In the genomic region with DNA sequence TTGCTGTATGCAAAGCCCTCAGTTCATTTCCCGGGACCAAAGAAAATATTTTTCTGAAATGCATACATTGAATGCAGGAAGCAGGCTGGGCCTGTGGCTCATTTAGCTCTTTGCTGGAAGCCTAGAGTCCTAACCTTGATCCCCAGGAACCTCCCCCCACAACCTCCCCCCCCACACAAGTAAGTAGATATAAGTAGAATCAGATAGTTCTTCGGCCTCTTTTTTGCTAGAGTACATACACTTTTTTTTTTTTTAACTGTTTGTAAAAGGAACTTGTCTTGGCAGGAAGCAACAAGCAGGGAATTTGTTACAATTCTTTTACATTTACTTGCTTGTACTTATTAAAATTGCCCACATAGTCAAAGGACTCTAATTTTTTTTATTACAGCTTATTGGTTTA, we compare ENCODE assay signal across 11 mouse cellular contexts. TPM values are rescaled to one million over a fixed set of nuclear protein-coding genes. Genes with fewer than 3 reads are reported as not detected.
A peak's percentile ranks its signal among the peaks of the same experiment; 100 is the strongest.
DNase-seq lines count a peak whose midpoint lies in the region; ATAC-seq lines count a peak whose summit lies in the region.
"Had no signal": no experiment of that assay in that cellular context is flagged by ENCODE, and none has a peak within 500 bp of the region (broad histone marks: within the 10 kb centered on the region; RNA-seq: fewer than 3 reads in every experiment).

No protein-coding gene starts in this region.

- H3K36me3 ChIP-seq in heart, embryonic 13.5 days: 0 out of 2 replicates have a peak, but pooled peaks cover 5% of the 10 kb centered on the region
- H3K36me3 ChIP-seq in embryonic facial prominence, embryonic 11.5 days (replicated peaks; ENCODE audit: control insufficient read depth, insufficient read depth, low read depth, low read length): no peaks in the 10 kb centered on the region
- H3K36me3 ChIP-seq in hindbrain, embryonic 15.5 days: no peaks in the 10 kb centered on the region
- H3K36me3 ChIP-seq in midbrain, embryonic 12.5 days: no peaks in the 10 kb centered on the region

- no peaks in the 10 kb centered on the region for H3K9me3 ChIP-seq in heart, embryonic 13.5 days
- H3K9me3 ChIP-seq in embryonic facial prominence, embryonic 11.5 days (replicated peaks; ENCODE audit: control insufficient read depth, low read length): no peaks in the 10 kb centered on the region
- H3K9me3 ChIP-seq in hindbrain, embryonic 15.5 days: no peaks in the 10 kb centered on the region
- H3K9me3 ChIP-seq in midbrain, embryonic 12.5 days: no peaks in the 10 kb centered on the region

- peak overlapping the region; percentile 92 for H3K4me2 ChIP-seq in heart, embryonic 13.5 days
- no peak overlapping the region for H3K4me2 ChIP-seq in embryonic facial prominence, embryonic 11.5 days (ENCODE audit: low read depth, low read length)
- H3K4me2 ChIP-seq in hindbrain, embryonic 15.5 days: peak overlapping the region; percentile 75
- H3K4me2 ChIP-seq in midbrain, embryonic 12.5 days (replicated peaks): peak overlapping the region; percentile 84

- peak overlapping the region; percentile 97 for H3K9ac ChIP-seq in heart, embryonic 13.5 days
- H3K9ac ChIP-seq in embryonic facial prominence, embryonic 11.5 days (replicated peaks; ENCODE audit: low read length): peak overlapping the region; percentile 94; the same call in 1 of the 2 replicates
- H3K9ac ChIP-seq in hindbrain, embryonic 15.5 days: peak overlapping the region; percentile 97; the same call in 1 of the 2 replicates
- peak overlapping the region; percentile 79; the same call in 1 of the 2 replicates for H3K9ac ChIP-seq in midbrain, embryonic 12.5 days (replicated peaks)
- H3K9ac ChIP-seq: liver, embryonic 14.5 days had no signal

- peak overlapping the region; percentile 84 for H3K4me3 ChIP-seq in heart, embryonic 13.5 days
- 0 out of 2 replicates have a peak overlapping the region, but pooled peaks have one; percentile 6 for H3K4me3 ChIP-seq in embryonic facial prominence, embryonic 11.5 days (ENCODE audit: low read depth, low read length)
- H3K4me3 ChIP-seq in hindbrain, embryonic 15.5 days: peak overlapping the region; percentile 96
- peak overlapping the region; percentile 78 for H3K4me3 ChIP-seq in midbrain, embryonic 12.5 days

- H3K4me1 ChIP-seq in heart, embryonic 13.5 days: peaks cover 40% of the 10 kb centered on the region
- H3K4me1 ChIP-seq in embryonic facial prominence, embryonic 11.5 days (ENCODE audit: control insufficient read depth, insufficient read depth, low read length): peaks cover 2% of the 10 kb centered on the region; the same call in 1 of the 2 replicates
- H3K4me1 ChIP-seq in hindbrain, embryonic 15.5 days (replicated peaks): peaks cover 32% of the 10 kb centered on the region
- peaks cover 26% of the 10 kb centered on the region for H3K4me1 ChIP-seq in midbrain, embryonic 12.5 days

- no peaks in the 10 kb centered on the region for H3K27me3 ChIP-seq in heart, embryonic 13.5 days (replicated peaks)
- H3K27me3 ChIP-seq in embryonic facial prominence, embryonic 11.5 days (ENCODE audit: control insufficient read depth, insufficient read depth, low read length): no peaks in the 10 kb centered on the region
- H3K27me3 ChIP-seq in hindbrain, embryonic 15.5 days: no peaks in the 10 kb centered on the region
- no peaks in the 10 kb centered on the region for H3K27me3 ChIP-seq in midbrain, embryonic 12.5 days

- 0 out of 2 replicates have a peak overlapping the region, but pooled peaks have one; percentile 98 for H3K27ac ChIP-seq in heart, embryonic 13.5 days (replicated peaks)
- 0 out of 2 replicates have a peak overlapping the region, but pooled peaks have one; percentile 89 for H3K27ac ChIP-seq in embryonic facial prominence, embryonic 11.5 days (replicated peaks; ENCODE audit: low read depth, low read length)
- peak overlapping the region; percentile 98; the same call in 1 of the 2 replicates for H3K27ac ChIP-seq in hindbrain, embryonic 15.5 days (replicated peaks)
- H3K27ac ChIP-seq in midbrain, embryonic 12.5 days (replicated peaks): no peak overlapping the region
- H3K27ac ChIP-seq: liver, embryonic 14.5 days had no signal

- ATAC-seq in heart, embryonic 13.5 days (ENCODE audit: extremely low read depth, insufficient number of reproducible peaks, low FRiP score, low TSS enrichment): no peak
- no peak for ATAC-seq in embryonic facial prominence, embryonic 11.5 days (replicated peaks; ENCODE audit: insufficient number of reproducible peaks, low FRiP score, low TSS enrichment, low read depth)
- ATAC-seq in hindbrain, embryonic 15.5 days (ENCODE audit: low FRiP score, low read depth): no peak
- no peak for ATAC-seq in midbrain, embryonic 12.5 days (ENCODE audit: low FRiP score, low read depth)

- 67% methylated on average over 2 of the region's 2 CpGs for WGBS in heart, embryonic 13.5 days
- 68% methylated on average over 2 of the region's 2 CpGs for WGBS in embryonic facial prominence, embryonic 11.5 days
- 83% methylated on average over 2 of the region's 2 CpGs for WGBS in hindbrain, embryonic 15.5 days
- WGBS in midbrain, embryonic 12.5 days: 80% methylated on average over 2 of the region's 2 CpGs

- DNase-seq in heart, adult 8-10 months (ENCODE audit: low spot score): no peak
- DNase-seq in embryonic facial prominence, embryonic 11.5 days (ENCODE audit: low spot score): no peak
- DNase-seq in thymus, postnatal 4 days: no peak
- DNase-seq in testis, postnatal 10 days (ENCODE audit: low spot score): no peak
- DNase-seq in right cerebral cortex, postnatal 14 days: no peak
- DNase-seq: cerebellum, postnatal 36 days; right cerebral cortex, adult 18-20 months had no signal

RNA-seq across cellular contexts. Expression of gene Egln1, which starts 1.7 kb away (rescaled TPM):
- polyA plus RNA-seq in heart, embryonic 13.5 days (2015; fragmentation: Nextera tagmentation; extraction: Ambion mirVana): 13.5 and 15.0 TPM in 2 replicates
- 100 to 1,000 TPM; 328 to 381 (median 357) TPM for total RNA-seq in heart, adult 8-10 months (2022)
- 17.3 and 17.8 TPM in 2 replicates for polyA plus RNA-seq in embryonic facial prominence, embryonic 11.5 days (2014; fragmentation: Nextera tagmentation; extraction: Ambion mirVana)
- polyA plus RNA-seq in hindbrain, embryonic 15.5 days (2015; fragmentation: Nextera tagmentation; extraction: Ambion mirVana): 15.5 and 16.9 TPM in 2 replicates
- 17.3 and 17.8 TPM in 2 replicates for polyA plus RNA-seq in midbrain, embryonic 12.5 days (2016; fragmentation: Nextera tagmentation; extraction: Ambion mirVana)

RNA-seq across cellular contexts. Expression of gene Sprtn, which starts 53.2 kb away (rescaled TPM):
- 6.8 and 7.1 TPM in 2 replicates for polyA plus RNA-seq in heart, embryonic 13.5 days (2015; fragmentation: Nextera tagmentation; extraction: Ambion mirVana)
- 10 to 100 TPM; 11.0 to 13.7 (median 12.3) TPM for total RNA-seq in heart, adult 8-10 months (2022)
- polyA plus RNA-seq in embryonic facial prominence, embryonic 11.5 days (2014; fragmentation: Nextera tagmentation; extraction: Ambion mirVana): 9.4 and 9.8 TPM in 2 replicates
- 8.8 and 9.3 TPM in 2 replicates for polyA plus RNA-seq in hindbrain, embryonic 15.5 days (2015; fragmentation: Nextera tagmentation; extraction: Ambion mirVana)
- 17.4 and 17.8 TPM in 2 replicates for polyA plus RNA-seq in midbrain, embryonic 12.5 days (2016; fragmentation: Nextera tagmentation; extraction: Ambion mirVana)

RNA-seq across cellular contexts. Expression of gene Exoc8, which starts 53.4 kb away (rescaled TPM):
- polyA plus RNA-seq in heart, embryonic 13.5 days (2015; fragmentation: Nextera tagmentation; extraction: Ambion mirVana): 5.9 and 6.2 TPM in 2 replicates
- total RNA-seq in heart, adult 8-10 months (2022): 10 to 100 TPM; 18.5 to 22.5 (median 19.7) TPM
- 5.7 and 6.8 TPM in 2 replicates for polyA plus RNA-seq in embryonic facial prominence, embryonic 11.5 days (2014; fragmentation: Nextera tagmentation; extraction: Ambion mirVana)
- polyA plus RNA-seq in hindbrain, embryonic 15.5 days (2015; fragmentation: Nextera tagmentation; extraction: Ambion mirVana): 14.6 and 15.2 TPM in 2 replicates
- 15.4 and 18.1 TPM in 2 replicates for polyA plus RNA-seq in midbrain, embryonic 12.5 days (2016; fragmentation: Nextera tagmentation; extraction: Ambion mirVana)

Comparison
In these comparisons a context has a peak if more than half of its experiments do, and no peak if none do; other contexts are left out.
1. H3K4me3 ChIP-seq: peak in every context shown above with its lines; median percentile 96 in hindbrain, embryonic 15.5 days; 84 in heart, embryonic 13.5 days; 78 in midbrain, embryonic 12.5 days; 6 in embryonic facial prominence, embryonic 11.5 days.